Mouse (Mus musculus): ENCODE data around the gene Celf2.
"Not testable (repeated sequence)": the region's sequence is repeated elsewhere in the genome, so short reads cannot be mapped to it uniquely, and the experiment has no call there.

Gene Celf2

GRCm38 (mm10) chr2:7270051-7270450 is 239.3 kb downstream of the Celf2 start:
- DNase-seq (ENCODE audit: extremely low spot score, low read depth, low spot score), result no peak

GRCm38 (mm10) chr2:7267166-7267565 is 242.2 kb downstream of the Celf2 start:
- DNase-seq (ENCODE audit: extremely low spot score, low read depth, low spot score), result no peak

DNA sequence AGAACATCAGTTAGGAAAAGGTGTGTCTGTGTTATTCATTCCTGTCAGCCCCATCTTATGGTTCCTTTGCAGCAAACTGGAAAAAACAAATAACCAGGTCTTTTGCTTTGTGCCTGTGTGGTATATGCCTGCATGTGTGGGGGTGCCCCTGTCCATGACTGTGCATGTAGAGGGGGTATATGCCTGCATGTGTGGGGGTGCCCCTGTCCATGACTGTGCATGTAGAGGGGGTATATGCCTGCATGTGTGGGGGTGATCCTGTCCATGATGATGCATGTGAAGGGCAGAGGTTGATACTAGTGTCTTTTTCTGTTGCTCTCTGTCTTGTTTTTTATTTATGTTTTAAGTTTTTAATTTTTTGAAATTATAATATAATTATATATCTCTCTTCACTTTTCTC is 246.7 kb downstream of the Celf2 start:
- DNase-seq (ENCODE audit: extremely low spot score, low read depth, low spot score), result not testable (repeated sequence)

DNA sequence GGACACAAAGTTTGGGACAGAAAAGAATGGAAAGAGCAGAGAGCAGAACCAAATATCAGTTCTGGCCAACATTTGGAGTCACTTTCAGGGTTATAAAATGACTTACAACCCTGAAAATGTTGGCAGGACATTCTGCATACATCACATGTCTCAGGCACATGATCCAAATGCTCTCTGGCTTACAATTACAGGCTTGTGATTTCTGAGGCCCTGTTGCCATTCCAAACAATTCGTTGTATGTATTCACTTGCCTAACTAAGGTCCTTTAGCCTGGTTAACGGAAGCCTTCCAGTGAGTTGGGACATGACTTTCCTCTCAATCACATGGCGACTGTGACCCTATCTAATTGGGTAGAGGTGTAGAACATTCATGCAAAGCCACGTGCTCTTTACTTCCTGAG is 249.2 kb downstream of the Celf2 start:
- no peak for DNase-seq (ENCODE audit: extremely low spot score, low read depth, low spot score)

DNA sequence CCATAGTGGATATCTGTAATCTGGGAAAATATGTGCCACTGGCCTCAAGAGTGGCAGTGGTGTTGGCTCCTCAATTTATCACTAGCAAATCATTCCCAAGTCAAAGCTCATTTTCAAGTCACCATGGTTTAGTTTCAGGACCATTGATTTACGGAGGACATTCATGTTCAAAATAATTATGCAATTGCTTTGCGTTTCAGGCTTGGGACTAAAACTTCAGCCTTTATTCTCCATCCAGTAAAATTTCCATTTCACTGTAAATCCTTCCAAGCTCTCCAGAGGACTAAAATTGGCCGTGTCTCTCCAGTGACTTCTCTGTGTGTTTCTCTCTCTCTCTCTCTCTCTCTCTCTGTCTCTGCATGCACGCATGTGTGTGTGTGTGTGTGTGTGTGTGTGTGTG is 249.7 kb downstream of the Celf2 start:
- no peak for DNase-seq (ENCODE audit: extremely low spot score, low read depth, low spot score)

GRCm38 (mm10) chr2:7256023-7256422 is 253.3 kb downstream of the Celf2 start:
- DNase-seq (ENCODE audit: extremely low spot score, low read depth, low spot score), result no peak

- no peak for DNase-seq (ENCODE audit: extremely low spot score, low read depth, low spot score)
Measured at GRCm38 (mm10) chr2:7255386-7255785, 254.0 kb downstream of the Celf2 start.

DNA sequence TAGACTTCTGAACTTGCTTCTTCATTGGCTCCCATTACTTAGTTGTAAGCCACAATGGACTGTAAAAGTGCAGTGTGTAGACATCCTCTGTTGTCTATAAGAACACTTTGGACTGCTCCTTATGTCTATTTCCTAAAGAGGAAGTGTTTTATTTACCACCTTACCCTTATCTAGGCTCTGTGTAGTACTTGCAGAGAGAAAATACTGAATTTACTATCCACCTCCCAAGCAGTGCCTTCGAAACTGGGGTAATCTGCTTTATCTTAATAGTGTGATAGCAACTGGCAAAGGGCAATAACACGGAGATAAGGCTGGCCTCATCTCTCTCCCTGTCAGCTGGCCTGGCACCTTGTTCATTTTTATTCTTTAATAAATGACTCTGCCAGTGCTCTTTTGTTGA is 259.0 kb downstream of the Celf2 start:
- no peak for DNase-seq (ENCODE audit: extremely low spot score, low read depth, low spot score)

DNA sequence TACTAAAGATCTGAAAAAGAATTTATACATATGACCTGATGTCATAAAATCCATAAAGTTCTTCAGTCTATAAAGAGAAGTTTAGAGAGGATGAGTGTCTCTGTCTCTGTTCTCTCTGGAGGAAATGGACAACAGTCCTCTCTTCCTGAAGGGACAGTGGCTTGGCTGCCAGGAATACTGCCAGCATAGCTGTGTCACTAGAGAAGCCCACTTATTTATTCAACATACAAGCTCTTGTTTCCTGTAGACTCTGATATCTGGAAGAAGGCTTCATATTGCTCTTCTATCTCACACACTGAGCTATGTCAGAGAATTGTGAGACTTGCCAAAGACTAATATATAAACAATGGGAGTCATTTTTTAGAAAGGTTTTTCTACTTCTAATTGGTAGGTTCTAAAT is 260.4 kb downstream of the Celf2 start:
- DNase-seq (ENCODE audit: extremely low spot score, low read depth, low spot score), result no peak

DNA sequence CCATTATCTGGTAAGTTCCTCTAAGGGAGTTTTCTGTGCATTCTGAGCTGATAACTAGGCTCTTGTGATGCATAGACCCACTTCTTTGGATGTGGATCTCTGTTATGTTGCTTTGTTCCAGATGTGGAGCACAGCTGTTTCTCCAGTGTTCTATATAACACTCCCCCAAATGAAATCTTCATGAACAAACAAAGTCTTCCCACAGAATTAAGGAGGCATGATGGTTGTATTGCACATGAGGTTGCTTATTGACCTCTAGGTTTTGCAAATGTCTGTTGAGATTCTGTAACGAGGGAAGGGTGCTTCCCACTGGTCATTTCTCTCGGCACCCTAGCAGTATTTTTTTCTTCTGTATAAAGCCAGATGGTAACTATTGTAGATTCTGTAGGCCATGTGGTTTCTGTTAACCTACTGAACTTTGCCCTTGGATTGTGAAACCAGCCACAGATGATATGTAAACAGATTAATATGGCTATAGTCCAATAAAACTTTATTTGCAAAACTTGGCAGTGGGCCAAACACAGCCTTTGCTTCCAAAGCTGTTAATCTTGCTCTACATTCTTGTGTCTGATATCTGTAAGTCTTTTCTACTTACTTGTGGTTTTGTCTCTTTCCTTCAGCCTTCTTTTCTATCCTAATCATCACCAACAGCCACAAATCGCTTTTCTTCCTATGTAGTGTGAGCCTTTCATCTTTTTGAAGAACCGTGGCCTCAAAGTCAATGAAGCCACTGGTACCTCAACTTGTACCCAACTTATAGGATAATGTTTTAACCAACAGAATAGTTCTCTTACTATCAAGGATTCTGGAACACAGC is 263.2 kb downstream of the Celf2 start:
- peak; percentile 77 for DNase-seq (ENCODE audit: extremely low spot score, low read depth, low spot score)

- DNase-seq (ENCODE audit: extremely low spot score, low read depth, low spot score), result no peak
Measured at GRCm38 (mm10) chr2:7242139-7242538, 267.2 kb downstream of the Celf2 start.

DNA sequence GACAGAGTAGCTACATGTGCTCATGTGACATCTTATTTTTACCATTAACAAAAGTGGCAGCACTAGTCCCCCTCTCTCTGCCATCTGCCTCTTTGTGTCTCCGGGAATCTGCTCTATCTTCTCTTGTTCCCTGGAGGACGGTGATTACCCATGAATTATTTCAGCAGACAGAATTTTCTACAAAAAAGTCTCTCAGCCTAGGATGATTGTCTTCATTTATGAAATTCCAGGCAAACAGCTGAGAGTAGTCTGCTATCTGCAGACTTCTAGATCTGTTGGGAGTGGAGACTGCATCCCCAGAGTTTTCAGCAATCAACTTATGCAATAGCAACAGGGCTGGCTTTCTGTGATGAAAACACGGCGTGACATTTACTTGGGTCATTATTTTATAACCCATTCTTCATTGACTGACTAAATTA is 267.8 kb downstream of the Celf2 start:
- no peak for DNase-seq (ENCODE audit: extremely low spot score, low read depth, low spot score)

DNA sequence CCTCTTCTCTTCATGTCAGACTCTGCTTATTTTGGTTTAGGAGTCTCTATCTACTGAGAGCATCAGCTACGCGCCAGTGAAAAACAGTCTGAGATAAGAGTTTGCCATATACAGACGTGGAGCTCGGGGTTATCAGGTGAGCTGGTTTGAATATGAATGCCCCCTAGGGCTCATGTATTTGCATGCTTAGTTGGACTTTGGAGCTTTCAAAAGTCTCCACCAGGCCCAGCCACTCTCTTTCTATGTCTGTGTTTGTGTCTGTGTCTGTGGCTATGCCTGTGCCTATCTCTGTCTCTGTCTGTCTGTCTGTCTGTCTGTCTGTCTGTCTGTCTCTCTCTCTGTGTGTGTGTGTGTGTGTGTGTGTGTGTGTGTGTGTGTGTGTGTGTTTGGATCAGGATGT is 272.1 kb downstream of the Celf2 start:
- no peak for DNase-seq (ENCODE audit: extremely low spot score, low read depth, low spot score)

DNA sequence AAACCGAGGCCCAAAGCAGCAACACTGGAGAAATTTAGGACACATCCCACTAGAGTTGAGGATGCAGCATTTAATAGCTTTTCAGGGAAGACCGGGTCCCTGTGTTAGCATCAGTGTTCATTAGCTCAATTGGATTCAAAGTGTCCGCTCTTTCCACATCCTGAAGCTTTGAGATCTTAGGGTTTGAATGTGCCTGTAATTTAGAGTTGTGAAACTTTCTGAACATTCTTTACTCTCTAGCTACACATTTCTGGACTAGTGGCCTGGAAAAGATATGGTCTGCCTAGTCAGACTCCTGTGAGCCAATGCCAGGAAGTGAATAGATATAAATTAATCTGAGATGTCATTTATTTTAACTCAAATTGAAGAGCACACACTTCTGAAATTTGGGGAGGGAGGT is 272.9 kb downstream of the Celf2 start:
- DNase-seq (ENCODE audit: extremely low spot score, low read depth, low spot score), result no peak

DNA sequence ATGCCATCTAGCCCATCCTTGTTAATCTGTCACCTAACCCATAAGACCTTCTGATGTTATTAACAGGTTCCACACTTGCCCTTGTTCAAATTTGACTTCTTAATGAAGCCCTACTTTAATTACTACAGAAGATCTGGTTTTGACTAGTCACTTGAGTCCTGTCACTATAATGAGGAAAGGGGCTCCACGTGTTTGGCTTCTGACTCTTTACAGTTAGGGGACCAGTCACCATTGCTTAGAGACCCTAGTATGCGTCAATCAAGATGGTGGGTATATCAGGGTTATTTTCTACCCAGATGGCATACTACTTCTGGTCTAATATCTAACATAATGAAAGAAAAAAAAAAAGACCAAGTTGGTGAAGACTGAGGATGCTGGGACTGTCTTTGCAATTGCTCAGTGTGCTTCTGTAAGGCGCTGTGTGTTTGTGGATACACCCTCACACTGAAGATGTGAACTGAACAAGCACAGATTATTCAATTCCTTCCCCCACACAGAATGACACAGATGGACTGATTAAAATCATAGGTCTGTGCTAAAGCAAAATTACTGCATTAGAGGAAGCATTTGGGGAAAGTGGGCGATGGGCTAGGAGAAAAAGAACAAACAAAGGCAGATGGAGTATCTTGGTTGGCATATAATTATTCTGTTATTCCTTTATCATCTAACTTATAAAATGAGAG is 274.2 kb downstream of the Celf2 start:
- no peak for DNase-seq (ENCODE audit: extremely low spot score, low read depth, low spot score)

- DNase-seq (ENCODE audit: extremely low spot score, low read depth, low spot score), result no peak
Measured at GRCm38 (mm10) chr2:7234587-7234986, 274.8 kb downstream of the Celf2 start.

DNA sequence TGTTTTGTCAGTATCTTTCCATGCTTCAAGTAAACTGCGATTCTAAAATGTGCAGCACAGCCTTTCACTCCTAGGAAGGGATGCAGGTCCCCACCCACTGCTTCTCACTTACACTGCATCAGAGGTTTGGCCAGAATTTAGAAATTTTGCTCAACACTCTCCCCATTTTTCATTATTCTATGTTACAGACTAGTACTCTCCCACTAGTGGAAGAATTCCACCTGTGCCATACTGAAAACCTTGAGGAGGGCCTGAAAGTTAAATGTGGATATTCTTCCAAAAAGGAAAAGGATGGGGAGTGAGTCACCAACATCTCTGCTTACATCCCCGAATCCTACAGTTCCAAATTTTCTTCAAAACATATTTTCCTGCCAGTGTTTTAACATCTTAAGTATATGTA is 276.0 kb downstream of the Celf2 start:
- no peak for DNase-seq (ENCODE audit: extremely low spot score, low read depth, low spot score)

- no peak for DNase-seq (ENCODE audit: extremely low spot score, low read depth, low spot score)
Measured at GRCm38 (mm10) chr2:7226785-7227184, 282.6 kb downstream of the Celf2 start.

GRCm38 (mm10) chr2:7224346-7225071 is 284.9 kb downstream of the Celf2 start:
- DNase-seq (ENCODE audit: extremely low spot score, low read depth, low spot score), result no peak

DNA sequence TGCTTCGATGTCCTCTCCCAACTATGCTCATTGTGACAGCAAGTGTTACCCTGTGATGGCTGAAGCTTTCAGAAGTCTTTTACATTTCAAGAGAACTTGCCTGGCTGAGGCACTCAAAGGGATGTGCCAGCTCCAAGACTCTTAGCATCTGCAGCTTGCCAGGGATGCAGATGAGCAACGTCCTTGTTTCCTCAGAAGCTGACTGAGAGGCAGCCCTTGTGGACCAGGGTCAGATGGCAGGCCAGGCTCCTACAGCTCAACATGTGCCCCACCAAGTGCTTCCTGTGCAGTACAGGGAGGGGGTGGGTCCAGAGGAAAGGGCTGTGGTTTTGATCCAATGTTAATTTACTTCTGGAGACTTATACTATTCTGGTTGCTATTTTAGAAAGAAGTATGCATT is 285.8 kb downstream of the Celf2 start:
- DNase-seq (ENCODE audit: extremely low spot score, low read depth, low spot score), result no peak

DNA sequence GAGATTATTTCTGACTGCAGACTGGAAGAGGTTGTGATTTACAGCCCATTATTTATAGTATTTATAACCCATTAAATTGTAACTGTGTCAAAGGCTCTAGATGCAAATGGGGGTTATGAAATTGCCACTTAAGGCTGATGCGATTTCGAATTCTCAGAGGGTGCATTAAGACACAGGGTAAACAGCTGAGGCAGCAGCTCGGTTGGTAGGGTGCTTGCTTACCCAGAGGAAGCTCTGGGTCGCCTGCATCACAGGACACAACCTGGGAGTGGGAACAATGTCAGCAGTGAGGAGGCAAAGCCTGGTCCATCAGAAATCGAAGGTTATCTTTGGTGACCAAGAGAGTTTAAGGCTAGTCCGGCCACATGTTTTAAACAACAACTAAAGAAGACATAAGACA is 286.5 kb downstream of the Celf2 start:
- DNase-seq (ENCODE audit: extremely low spot score, low read depth, low spot score), result no peak

GRCm38 (mm10) chr2:7221856-7222255 is 287.5 kb downstream of the Celf2 start:
- DNase-seq (ENCODE audit: extremely low spot score, low read depth, low spot score), result no peak
